Mouse (Mus musculus) stomach, postnatal 0 days (tissue): ENCODE measurements around the gene Gm29609.

Experiments
- CTCF ChIP-seq: IDR thresholded peaks from 2 replicates; pipeline ENCODE4 v1.5.1; 2016; ENCODE audit warnings: antibody characterized with exemption, low read depth, mild to moderate bottlenecking, moderate library complexity
- EP300 ChIP-seq: optimal IDR thresholded peaks from 2 replicates; pipeline ENCODE3; 2016; ENCODE audit warnings: antibody characterized with exemption

DNA sequence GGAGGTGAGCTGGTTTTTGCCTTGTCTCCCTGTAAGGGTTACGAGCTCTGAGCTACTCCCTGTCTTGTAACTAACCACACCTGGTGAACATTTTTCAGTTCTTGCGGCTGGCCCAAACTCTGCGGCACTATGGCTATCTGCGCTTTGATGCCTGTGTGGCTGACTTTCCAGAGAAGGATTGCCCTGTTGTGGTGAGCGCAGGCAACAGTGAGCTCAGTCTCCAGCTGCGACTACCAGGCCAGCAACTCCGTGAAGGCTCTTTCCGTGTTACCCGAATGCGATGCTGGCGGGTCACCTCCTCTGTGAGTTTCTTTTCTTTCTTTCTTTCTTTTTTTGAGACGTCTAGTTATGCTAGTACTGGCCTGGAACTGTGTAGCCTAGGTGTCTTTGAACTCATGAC, 17.4 kb upstream of the Gm29609 start:
- TF ChIP-seq EP300 (no peak), CTCF (no peak)
